ENCODE assay signal across 16 mouse cellular contexts in genomic region chr3:132070949-132071348, GRCm38 (mm10). TPM values are rescaled to one million over a fixed set of nuclear protein-coding genes. Genes with fewer than 3 reads are reported as not detected.
DNase-seq lines count a peak whose midpoint lies in the region; ATAC-seq and TF ChIP-seq lines count a peak whose summit lies in the region.
"Had no signal": no experiment of that assay in that cellular context is flagged by ENCODE, and none has a peak within 500 bp of the region (broad histone marks: within the 10 kb centered on the region; RNA-seq: fewer than 3 reads in every experiment).

No protein-coding gene starts in this region.

- peak; percentile 49 for DNase-seq in kidney, adult 2 months
- DNase-seq in kidney, postnatal 14 days = no peak
- no peak for DNase-seq in midbrain, postnatal 0 days (ENCODE audit: low spot score)
- DNase-seq in midbrain, embryonic 10.5 days (ENCODE audit: low spot score) = no peak
- DNase-seq in spleen, postnatal 14 days (ENCODE audit: low spot score in 2 of 2) = no peak
- no peak for DNase-seq in layer of hippocampus, postnatal 10 days (ENCODE audit: low spot score in 2 of 2)
- no peak for DNase-seq in ovary, postnatal 14 days (ENCODE audit: low spot score)
- DNase-seq: cerebellum, postnatal 25 days; gastrocnemius, postnatal 14 days; liver, embryonic 13.5 days had no signal

- WGBS in kidney, adult 2 months = 57% methylated on average over 2 of the region's 2 CpGs
- 49% methylated on average over 2 of the region's 2 CpGs for WGBS in midbrain, postnatal 0 days
- WGBS in midbrain, embryonic 10.5 days = 45% methylated on average over 2 of the region's 2 CpGs

- no peak overlapping the region for H3K27ac ChIP-seq in kidney, adult 2 months (ENCODE audit: insufficient read depth, low read depth, low read length)
- no peak overlapping the region for H3K27ac ChIP-seq in midbrain, postnatal 0 days (ENCODE audit: low read depth, low read length)
- H3K27ac ChIP-seq in midbrain, embryonic 10.5 days (replicated peaks) = no peak overlapping the region
- H3K27ac ChIP-seq in bone marrow macrophage, adult 2 months (ENCODE audit: insufficient read depth, low read depth, low read length) = no peak overlapping the region
- H3K27ac ChIP-seq: heart, embryonic 15.5 days; hindbrain, embryonic 13.5 days; liver, embryonic 13.5 days; stomach, embryonic 15.5 days had no signal

- no peaks in the 10 kb centered on the region for H3K27me3 ChIP-seq in kidney, adult 2 months (replicated peaks; ENCODE audit: control insufficient read depth, insufficient read depth, low read length)
- H3K27me3 ChIP-seq in midbrain, postnatal 0 days (ENCODE audit: insufficient read depth, low read length) = no peaks in the 10 kb centered on the region
- H3K27me3 ChIP-seq in midbrain, embryonic 10.5 days (ENCODE audit: low read depth, poor library complexity, severe bottlenecking) = no peaks in the 10 kb centered on the region
- H3K27me3 ChIP-seq: heart, embryonic 15.5 days; hindbrain, embryonic 13.5 days; liver, embryonic 13.5 days; megakaryocyte, embryonic 14.5 days; stomach, embryonic 15.5 days had no signal

- H3K4me3 ChIP-seq in kidney, adult 2 months (ENCODE audit: insufficient read depth, low read depth, low read length) = no peak overlapping the region
- no peak overlapping the region for H3K4me3 ChIP-seq in midbrain, postnatal 0 days (ENCODE audit: low read depth, low read length)
- H3K4me3 ChIP-seq in midbrain, embryonic 10.5 days = no peak overlapping the region
- no peak overlapping the region for H3K4me3 ChIP-seq in bone marrow macrophage, adult 2 months (ENCODE audit: insufficient read depth, low read length)
- H3K4me3 ChIP-seq: heart, embryonic 15.5 days; hindbrain, embryonic 13.5 days; liver, embryonic 13.5 days; megakaryocyte, embryonic 14.5 days; stomach, embryonic 15.5 days had no signal

- H3K36me3 ChIP-seq in kidney, adult 2 months (ENCODE audit: control insufficient read depth, insufficient read depth, low read length) = no peaks in the 10 kb centered on the region
- H3K36me3 ChIP-seq in midbrain, postnatal 0 days (ENCODE audit: insufficient read depth, low read length) = no peaks in the 10 kb centered on the region
- no peaks in the 10 kb centered on the region for H3K36me3 ChIP-seq in midbrain, embryonic 10.5 days
- H3K36me3 ChIP-seq: heart, embryonic 15.5 days; hindbrain, embryonic 13.5 days; liver, embryonic 13.5 days; stomach, embryonic 15.5 days had no signal

- peak; percentile 61 for TF ChIP-seq CTCF in kidney, adult 2 months (conservative IDR thresholded peaks at IDR 0.05; ENCODE audit: insufficient read depth, insufficient read length, low read depth, low read length)
- peak; percentile 10; the same call in 1 of the 2 replicates for TF ChIP-seq CTCF in midbrain, postnatal 0 days (IDR thresholded peaks at IDR 0.05)
- peak; percentile 38 for TF ChIP-seq CTCF in bone marrow macrophage, adult 2 months (IDR thresholded peaks at IDR 0.05; ENCODE audit: low read depth, low read length)

- H3K9me3 ChIP-seq in midbrain, postnatal 0 days (ENCODE audit: low read length) = no peaks in the 10 kb centered on the region
- H3K9me3 ChIP-seq in midbrain, embryonic 10.5 days (replicated peaks) = no peaks in the 10 kb centered on the region
- H3K9me3 ChIP-seq: heart, embryonic 15.5 days; hindbrain, embryonic 13.5 days; liver, embryonic 13.5 days; megakaryocyte, embryonic 14.5 days; stomach, embryonic 15.5 days had no signal

- no peak overlapping the region for H3K4me2 ChIP-seq in midbrain, postnatal 0 days (ENCODE audit: low read depth, low read length, poor library complexity, severe bottlenecking)
- H3K4me2 ChIP-seq: heart, embryonic 15.5 days; hindbrain, embryonic 13.5 days; liver, embryonic 13.5 days; stomach, embryonic 15.5 days had no signal

- no peak overlapping the region for H3K9ac ChIP-seq in midbrain, postnatal 0 days (replicated peaks; ENCODE audit: low read length, poor library complexity, severe bottlenecking)
- H3K9ac ChIP-seq: heart, embryonic 15.5 days; hindbrain, embryonic 13.5 days; liver, embryonic 13.5 days; stomach, embryonic 15.5 days had no signal

- no peak for ATAC-seq in midbrain, postnatal 0 days (ENCODE audit: low FRiP score)
- ATAC-seq: forebrain, embryonic 16.5 days had no signal

- no peaks in the 10 kb centered on the region for H3K4me1 ChIP-seq in kidney, adult 2 months (ENCODE audit: control insufficient read depth, insufficient read depth, low read length)
- H3K4me1 ChIP-seq in midbrain, postnatal 0 days (ENCODE audit: insufficient read depth, low read length) = no peaks in the 10 kb centered on the region
- no peaks in the 10 kb centered on the region for H3K4me1 ChIP-seq in midbrain, embryonic 10.5 days
- H3K4me1 ChIP-seq in bone marrow macrophage, adult 2 months (ENCODE audit: control insufficient read depth, insufficient read depth, low read length) = no peaks in the 10 kb centered on the region
- H3K4me1 ChIP-seq: heart, embryonic 15.5 days; hindbrain, embryonic 13.5 days; liver, embryonic 13.5 days; megakaryocyte, embryonic 14.5 days; stomach, embryonic 15.5 days had no signal

- TF ChIP-seq POLR2A in kidney, adult 2 months (IDR thresholded peaks at IDR 0.05; ENCODE audit: low read depth, low read length) = no peak
- TF ChIP-seq POLR2A in bone marrow macrophage, adult 2 months (IDR thresholded peaks at IDR 0.05; ENCODE audit: borderline replicate concordance, low read depth, low read length) = no peak

RNA-seq across cellular contexts. Expression of gene Dkk2, which starts 14.1 kb away (rescaled TPM):
- 11.8 and 12.3 TPM in 2 replicates for polyA plus RNA-seq in kidney, adult 2 months (2012; rRNA removed)
- total RNA-seq in midbrain, postnatal 0 days (2014; rRNA removed) = 1.2 and 1.3 TPM in 2 replicates
- 1.3 and 1.5 TPM in 2 replicates for polyA plus RNA-seq in midbrain, postnatal 0 days (2015; fragmentation: Nextera tagmentation; extraction: Ambion mirVana)
- polyA plus RNA-seq in midbrain, embryonic 10.5 days (2016; fragmentation: Nextera tagmentation; extraction: Ambion mirVana) = 12.6 and 18.2 TPM in 2 replicates
- polyA plus RNA-seq in bone marrow macrophage, adult 2 months (2012; ENCODE audit: insufficient read depth, insufficient read length, missing spikeins) = 0.64 and 0.68 TPM in 2 replicates
- 1 to 10 TPM in 1 of 2 experiments, under 1 TPM in 1; 0.96 to 1.0 TPM for total RNA-seq in layer of hippocampus, postnatal 10 days (2021)

Comparison
In these comparisons a context has a peak if more than half of its experiments do, and no peak if none do; other contexts are left out.
1. CTCF ChIP-seq: peak in every context shown above with its lines; median percentile 61 in kidney, adult 2 months; 38 in bone marrow macrophage, adult 2 months; 10 in midbrain, postnatal 0 days.